In genomic region chr6:42351776-42352485, GRCm38 (mm10) we compare ENCODE assay signal across 9 mouse cellular contexts. TPM values are rescaled to one million over a fixed set of nuclear protein-coding genes. Genes with fewer than 3 reads are reported as not detected.
DNase-seq lines count a peak whose midpoint lies in the region; ATAC-seq lines count a peak whose summit lies in the region.
"Had no signal": no experiment of that assay in that cellular context is flagged by ENCODE, and none has a peak within 500 bp of the region (broad histone marks: within the 10 kb centered on the region; RNA-seq: fewer than 3 reads in every experiment).

No protein-coding gene starts in this region.

- ATAC-seq in heart, embryonic 12.5 days (ENCODE audit: insufficient number of reproducible peaks, low FRiP score) = no peak
- ATAC-seq in limb, embryonic 15.5 days (ENCODE audit: insufficient number of reproducible peaks, low FRiP score, low TSS enrichment, low read depth) = no peak
- ATAC-seq in neutrophil, adult 5-6 weeks (ENCODE audit: extremely low read depth, insufficient number of reproducible peaks, low FRiP score, poor library complexity, severe bottlenecking) = peak; percentile 9; the same call in 1 of the 2 replicates

- peak overlapping the region; percentile 99 for H3K4me2 ChIP-seq in heart, embryonic 12.5 days
- peak overlapping the region; percentile 84 for H3K4me2 ChIP-seq in limb, embryonic 15.5 days

- H3K9me3 ChIP-seq in heart, embryonic 12.5 days (replicated peaks) = no peaks in the 10 kb centered on the region
- no peaks in the 10 kb centered on the region for H3K9me3 ChIP-seq in limb, embryonic 15.5 days

- peak overlapping the region; percentile 98 for H3K9ac ChIP-seq in heart, embryonic 12.5 days
- H3K9ac ChIP-seq in limb, embryonic 15.5 days = no peak overlapping the region

- peaks cover 67% of the 10 kb centered on the region for H3K4me1 ChIP-seq in heart, embryonic 12.5 days (replicated peaks)
- H3K4me1 ChIP-seq in limb, embryonic 15.5 days = peaks cover 62% of the 10 kb centered on the region

- WGBS in heart, embryonic 12.5 days = 37% methylated on average over 7 of the region's 7 CpGs
- 73% methylated on average over 7 of the region's 7 CpGs for WGBS in limb, embryonic 15.5 days

- H3K27ac ChIP-seq in heart, embryonic 12.5 days (ENCODE audit: poor library complexity, severe bottlenecking) = peak overlapping the region; percentile 100
- peak overlapping the region; percentile 44 for H3K27ac ChIP-seq in limb, embryonic 15.5 days

- peaks cover 56% of the 10 kb centered on the region for H3K36me3 ChIP-seq in heart, embryonic 12.5 days
- peaks cover 41% of the 10 kb centered on the region for H3K36me3 ChIP-seq in limb, embryonic 15.5 days

- peak overlapping the region; percentile 93 for H3K4me3 ChIP-seq in heart, embryonic 12.5 days
- H3K4me3 ChIP-seq in limb, embryonic 15.5 days = peak overlapping the region; percentile 82

- DNase-seq in lung, adult 18-20 months = peak; percentile 60 to 65
- no peak for DNase-seq in lung, postnatal 10 days
- DNase-seq in left cerebral cortex, adult 11 months (ENCODE audit: low spot score) = no peak
- DNase-seq in adrenal gland, postnatal 14 days = no peak
- DNase-seq in adrenal gland, postnatal 25 days = no peak
- DNase-seq: right cerebral cortex, postnatal 14 days had no signal

- no peaks in the 10 kb centered on the region for H3K27me3 ChIP-seq in heart, embryonic 12.5 days (replicated peaks)
- H3K27me3 ChIP-seq in limb, embryonic 15.5 days = no peaks in the 10 kb centered on the region

RNA-seq across cellular contexts. Expression of gene Zyx, which starts 2.5 kb away (rescaled TPM):
- 213 and 219 TPM in 2 replicates for polyA plus RNA-seq in heart, embryonic 12.5 days (2016; fragmentation: Nextera tagmentation; extraction: Ambion mirVana)
- polyA plus RNA-seq in limb, embryonic 15.5 days (2015; fragmentation: Nextera tagmentation; extraction: Ambion mirVana) = 107 and 138 TPM in 2 replicates
- 327 and 356 TPM in 2 replicates for total RNA-seq in neutrophil, adult 5-6 weeks (2017)
- 115 and 117 TPM in 2 replicates for total RNA-seq in adrenal gland, postnatal 14 days (2021)
- total RNA-seq in adrenal gland, postnatal 25 days (2021) = 105 and 140 TPM in 2 replicates

RNA-seq across cellular contexts. Expression of gene Epha1, which starts 21.1 kb away (rescaled TPM):
- 4.7 and 5.5 TPM in 2 replicates for polyA plus RNA-seq in heart, embryonic 12.5 days (2016; fragmentation: Nextera tagmentation; extraction: Ambion mirVana)
- 25.4 and 30.1 TPM in 2 replicates for polyA plus RNA-seq in limb, embryonic 15.5 days (2015; fragmentation: Nextera tagmentation; extraction: Ambion mirVana)
- total RNA-seq in neutrophil, adult 5-6 weeks (2017) = 1.2 and 2.5 TPM in 2 replicates
- 1.2 and 3.6 TPM in 2 replicates for total RNA-seq in adrenal gland, postnatal 14 days (2021)
- 0.48 and 0.55 TPM in 2 replicates for total RNA-seq in adrenal gland, postnatal 25 days (2021)

RNA-seq across cellular contexts. Expression of gene Fam131b, which starts 27.5 kb away (rescaled TPM):
- polyA plus RNA-seq in heart, embryonic 12.5 days (2016; fragmentation: Nextera tagmentation; extraction: Ambion mirVana) = 0.37 and 0.52 TPM in 2 replicates
- polyA plus RNA-seq in limb, embryonic 15.5 days (2015; fragmentation: Nextera tagmentation; extraction: Ambion mirVana) = 0.15 and 0.19 TPM in 2 replicates
- 0.12 TPM in 1 of 2 replicates, not detected in the other for total RNA-seq in neutrophil, adult 5-6 weeks (2017)
- 0.30 and 0.90 TPM in 2 replicates for total RNA-seq in adrenal gland, postnatal 14 days (2021)
- 0.24 TPM in 1 of 2 replicates, not detected in the other for total RNA-seq in adrenal gland, postnatal 25 days (2021)

RNA-seq across cellular contexts. Expression of gene Tas2r143, which starts 48.1 kb away (rescaled TPM):
- polyA plus RNA-seq in heart, embryonic 12.5 days (2016; fragmentation: Nextera tagmentation; extraction: Ambion mirVana) = not detected in 2 replicates
- polyA plus RNA-seq in limb, embryonic 15.5 days (2015; fragmentation: Nextera tagmentation; extraction: Ambion mirVana) = not detected in 2 replicates
- total RNA-seq in neutrophil, adult 5-6 weeks (2017) = 7.2 and 12.5 TPM in 2 replicates
- 2.0 and 3.5 TPM in 2 replicates for total RNA-seq in adrenal gland, postnatal 14 days (2021)
- 7.4 and 11.8 TPM in 2 replicates for total RNA-seq in adrenal gland, postnatal 25 days (2021)

RNA-seq across cellular contexts. Expression of gene Tas2r135, which starts 53.3 kb away (rescaled TPM):
- polyA plus RNA-seq in heart, embryonic 12.5 days (2016; fragmentation: Nextera tagmentation; extraction: Ambion mirVana) = not detected in 2 replicates
- not detected in 2 replicates for polyA plus RNA-seq in limb, embryonic 15.5 days (2015; fragmentation: Nextera tagmentation; extraction: Ambion mirVana)
- 7.4 and 12.2 TPM in 2 replicates for total RNA-seq in neutrophil, adult 5-6 weeks (2017)
- total RNA-seq in adrenal gland, postnatal 14 days (2021) = 1.4 and 2.2 TPM in 2 replicates
- 7.3 and 9.4 TPM in 2 replicates for total RNA-seq in adrenal gland, postnatal 25 days (2021)

Comparison
In these comparisons a context has a peak if more than half of its experiments do, and no peak if none do; other contexts are left out.
1. DNase-seq: peak in lung, adult 18-20 months (2 of 2); none in lung, postnatal 10 days (single experiment), left cerebral cortex, adult 11 months (single experiment), adrenal gland, postnatal 14 days (single experiment) and adrenal gland, postnatal 25 days (single experiment).